Mouse (Mus musculus): ENCODE measurements around the gene Atg14. TPM values are rescaled to one million over a fixed set of nuclear protein-coding genes. Genes with fewer than 3 reads are reported as not detected.
"Not testable (repeated sequence)": the region's sequence is repeated elsewhere in the genome, so short reads cannot be mapped to it uniquely, and the experiment has no call there.

The Atg14 gene
- polyA plus RNA-seq, 1 experiment from 2014 or later = 6.3 TPM

DNA sequence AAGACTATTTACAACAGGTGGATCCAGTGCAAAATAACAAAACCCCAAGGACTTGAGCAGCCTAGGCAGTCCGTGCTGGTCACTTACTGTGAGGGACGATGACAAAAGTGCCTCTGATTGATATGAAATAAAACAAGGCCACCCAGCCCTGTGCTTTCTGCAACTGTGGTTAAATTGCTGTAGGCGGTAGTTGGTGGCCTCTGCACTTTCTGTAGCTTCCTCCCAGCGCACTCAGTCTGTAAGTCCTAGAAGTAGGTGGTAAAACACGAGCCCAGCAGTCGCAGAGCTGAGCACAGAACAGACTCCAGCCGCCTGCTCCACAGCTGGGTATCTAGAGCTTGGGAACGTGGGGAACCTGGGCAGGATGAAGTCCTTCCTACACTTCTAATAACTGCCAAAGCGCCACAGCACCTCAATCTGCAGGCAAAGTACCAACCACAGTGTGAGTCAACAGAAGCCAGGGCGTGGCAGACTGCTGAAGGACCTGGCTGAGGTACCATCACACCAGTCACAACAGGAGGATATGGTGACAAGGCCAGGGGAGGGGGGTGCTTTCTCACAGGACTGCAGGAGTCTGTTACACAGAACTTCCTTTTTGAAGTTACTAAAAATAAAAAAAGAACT is 29.0 kb downstream of the Atg14 start:
- no peak overlapping the region for H3K4me3 ChIP-seq (ENCODE audit: low read depth, low read length)
- DNase-seq = no peak
- H3K4me2 ChIP-seq (ENCODE audit: low read depth, low read length) = no peak overlapping the region
- H3K4me1 ChIP-seq (ENCODE audit: insufficient read depth) = peaks cover 4% of the 10 kb centered on the region; the same call in 1 of the 2 replicates
- H3K27me3 ChIP-seq (ENCODE audit: insufficient read depth, low read length) = no peaks in the 10 kb centered on the region
- TF ChIP-seq CTCF (IDR thresholded peaks at IDR 0.05; ENCODE audit: low read depth) = no peak
- no peak for TF ChIP-seq EP300 (IDR thresholded peaks at IDR 0.05; ENCODE audit: low read depth)
- H3K9me3 ChIP-seq (ENCODE audit: low read length) = no peaks in the 10 kb centered on the region
- ATAC-seq = no peak
- peak overlapping the region; percentile 24; the same call in 1 of the 2 replicates for H3K27ac ChIP-seq (ENCODE audit: low read depth)
- 65% methylated on average over 10 of the region's 10 CpGs for WGBS (ENCODE audit: insufficient replicate concordance)
- H3K36me3 ChIP-seq (replicated peaks; ENCODE audit: insufficient read depth, low read length) = peaks cover 32% of the 10 kb centered on the region
- H3K9ac ChIP-seq (replicated peaks) = no peak overlapping the region

GRCm38 (mm10) chr14:47535096-47535495 is 35.4 kb downstream of the Atg14 start:
- peak overlapping the region; percentile 47 for H3K9ac ChIP-seq (replicated peaks)

DNA sequence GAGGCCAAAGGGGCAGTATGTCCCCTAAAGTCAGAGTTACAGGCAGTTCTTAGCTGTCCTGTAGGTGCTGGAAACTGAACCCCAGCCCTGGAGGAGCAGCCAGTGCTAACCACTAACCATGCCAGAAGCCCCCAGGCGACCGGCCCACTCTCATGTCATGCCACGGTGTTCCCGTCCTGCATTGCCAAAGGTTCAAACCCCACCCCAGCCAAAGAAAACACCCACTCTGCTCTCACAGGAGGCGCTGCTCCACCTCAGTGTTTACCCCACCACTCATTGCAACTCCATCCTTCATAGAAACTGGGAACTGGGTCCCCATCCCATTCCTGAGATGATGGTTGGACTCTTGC is 36.3 kb downstream of the Atg14 start:
- Histone ChIP-seq H3K36me3 (replicated peaks; ENCODE audit: insufficient read depth, low read length) (peaks cover 8% of the 10 kb centered on the region), H3K27ac (ENCODE audit: low read depth) (peak overlapping the region; percentile 96), H3K9ac (replicated peaks) (peak overlapping the region; percentile 47), H3K9me3 (ENCODE audit: low read length) (no peaks in the 10 kb centered on the region), H3K27me3 (ENCODE audit: insufficient read depth, low read length) (no peaks in the 10 kb centered on the region), H3K4me3 (ENCODE audit: low read depth, low read length) (no peak overlapping the region), H3K4me2 (ENCODE audit: low read depth, low read length) (peak overlapping the region; percentile 39), H3K4me1 (ENCODE audit: insufficient read depth) (peaks cover 29% of the 10 kb centered on the region)
- TF ChIP-seq EP300 (IDR thresholded peaks at IDR 0.05; ENCODE audit: low read depth) (no peak), CTCF (IDR thresholded peaks at IDR 0.05; ENCODE audit: low read depth) (no peak)
- WGBS (ENCODE audit: insufficient replicate concordance) = 78% methylated on average over 5 of the region's 5 CpGs
- ATAC-seq (no peak), DNase-seq (no peak)

More at GRCm38 (mm10) chr14:47535096-47535495, 35.4 kb downstream of the Atg14 start:
- Histone ChIP-seq H3K27me3 (ENCODE audit: insufficient read depth, low read length) (no peaks in the 10 kb centered on the region), H3K27ac (ENCODE audit: low read depth) (peak overlapping the region; percentile 96), H3K4me3 (ENCODE audit: low read depth, low read length) (no peak overlapping the region), H3K4me2 (ENCODE audit: low read depth, low read length) (no peak overlapping the region), H3K4me1 (ENCODE audit: insufficient read depth) (peaks cover 29% of the 10 kb centered on the region), H3K36me3 (replicated peaks; ENCODE audit: insufficient read depth, low read length) (peaks cover 8% of the 10 kb centered on the region), H3K9me3 (ENCODE audit: low read length) (no peaks in the 10 kb centered on the region)
- DNase-seq (peak; percentile 49), ATAC-seq (peak; percentile 28)
- 71% methylated on average over 1 of the region's 1 CpGs for WGBS (ENCODE audit: insufficient replicate concordance)
- TF ChIP-seq EP300 (IDR thresholded peaks at IDR 0.05; ENCODE audit: low read depth) = peak; percentile 20; the same call in 1 of the 2 replicates
- no peak for TF ChIP-seq CTCF (IDR thresholded peaks at IDR 0.05; ENCODE audit: low read depth)

GRCm38 (mm10) chr14:47533365-47534175 is 36.9 kb downstream of the Atg14 start:
- 18% methylated on average over 11 of the region's 11 CpGs for WGBS (ENCODE audit: insufficient replicate concordance)
- H3K36me3 ChIP-seq (replicated peaks; ENCODE audit: insufficient read depth, low read length) = peaks cover 8% of the 10 kb centered on the region
- DNase-seq (peak; percentile 86), ATAC-seq (peak; percentile 95)
- no peaks in the 10 kb centered on the region for H3K9me3 ChIP-seq (ENCODE audit: low read length)
- no peaks in the 10 kb centered on the region for H3K27me3 ChIP-seq (ENCODE audit: insufficient read depth, low read length)
- peaks cover 30% of the 10 kb centered on the region for H3K4me1 ChIP-seq (ENCODE audit: insufficient read depth)
- H3K4me2 ChIP-seq (ENCODE audit: low read depth, low read length) = peak overlapping the region; percentile 39
- H3K27ac ChIP-seq (ENCODE audit: low read depth) = peak overlapping the region; percentile 96
- TF ChIP-seq EP300 (IDR thresholded peaks at IDR 0.05; ENCODE audit: low read depth) (peak; percentile 98), CTCF (IDR thresholded peaks at IDR 0.05; ENCODE audit: low read depth) (peak; percentile 70)
- H3K4me3 ChIP-seq (ENCODE audit: low read depth, low read length) = no peak overlapping the region
- peak overlapping the region; percentile 47 for H3K9ac ChIP-seq (replicated peaks)

DNA sequence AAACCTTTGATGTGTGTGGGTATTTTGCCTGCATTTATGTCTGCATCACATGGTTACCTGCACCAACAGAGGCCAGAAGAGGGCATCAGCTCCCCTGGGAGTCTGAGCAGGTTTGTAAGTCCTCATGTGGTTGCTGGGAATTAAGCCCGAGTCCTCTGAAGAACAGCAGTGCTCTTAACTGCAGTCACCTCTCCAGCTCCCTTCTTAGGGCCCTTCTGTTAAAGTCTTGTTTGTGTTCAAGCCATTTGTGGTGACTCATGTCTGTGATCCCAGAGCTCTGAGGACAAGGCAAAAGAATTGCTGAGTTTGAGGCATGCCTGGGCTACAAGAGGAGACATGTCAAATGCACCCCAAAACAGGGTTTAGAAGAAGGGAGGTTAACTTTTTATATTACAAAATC is 38.0 kb downstream of the Atg14 start:
- TF ChIP-seq EP300 (IDR thresholded peaks at IDR 0.05; ENCODE audit: low read depth) (no peak), CTCF (IDR thresholded peaks at IDR 0.05; ENCODE audit: low read depth) (peak; percentile 40)
- H3K27me3 ChIP-seq (ENCODE audit: insufficient read depth, low read length) = no peaks in the 10 kb centered on the region
- H3K4me3 ChIP-seq (ENCODE audit: low read depth, low read length) = no peak overlapping the region
- H3K27ac ChIP-seq (ENCODE audit: low read depth) = peak overlapping the region; percentile 96
- ATAC-seq = no peak
- DNase-seq = no peak
- H3K36me3 ChIP-seq (replicated peaks; ENCODE audit: insufficient read depth, low read length) = peaks cover 13% of the 10 kb centered on the region
- no peak overlapping the region for H3K4me2 ChIP-seq (ENCODE audit: low read depth, low read length)
- no peaks in the 10 kb centered on the region for H3K9me3 ChIP-seq (ENCODE audit: low read length)
- 79% methylated on average over 1 of the region's 1 CpGs for WGBS (ENCODE audit: insufficient replicate concordance)
- peaks cover 38% of the 10 kb centered on the region for H3K4me1 ChIP-seq (ENCODE audit: insufficient read depth)
- peak overlapping the region; percentile 28; the same call in 1 of the 2 replicates for H3K9ac ChIP-seq (replicated peaks)

DNA sequence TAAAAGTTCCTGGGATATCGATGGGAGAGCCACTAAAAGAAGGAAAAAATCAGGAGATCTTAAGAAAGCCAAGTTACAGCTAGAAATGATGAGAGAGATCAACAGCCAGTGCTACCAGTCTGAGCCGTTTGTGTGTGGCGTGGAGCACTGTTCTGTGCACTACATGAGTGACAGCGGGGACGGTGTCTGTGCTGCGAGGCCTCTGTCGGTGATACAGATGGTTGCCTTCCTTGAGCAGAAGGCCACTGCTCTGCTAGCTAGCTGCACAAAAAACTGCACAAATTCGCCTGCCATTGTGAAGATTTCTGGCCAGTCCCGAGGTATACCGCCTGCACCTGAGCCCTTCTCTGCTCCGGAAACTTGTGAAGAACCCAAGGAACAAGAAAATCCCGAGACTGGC is 40.9 kb downstream of the Atg14 start:
- Histone ChIP-seq H3K4me1 (ENCODE audit: insufficient read depth) (peaks cover 48% of the 10 kb centered on the region), H3K36me3 (replicated peaks; ENCODE audit: insufficient read depth, low read length) (peaks cover 31% of the 10 kb centered on the region)
- not testable (repeated sequence) for H3K27ac ChIP-seq (ENCODE audit: low read depth); H3K4me2 ChIP-seq (ENCODE audit: low read depth, low read length); H3K9ac ChIP-seq (replicated peaks); H3K27me3 ChIP-seq (ENCODE audit: insufficient read depth, low read length); DNase-seq; ATAC-seq; H3K4me3 ChIP-seq (ENCODE audit: low read depth, low read length); H3K9me3 ChIP-seq (ENCODE audit: low read length)
- WGBS (ENCODE audit: insufficient replicate concordance) = 91% methylated on average over 10 of the region's 12 CpGs
